Mouse (Mus musculus): ENCODE data around the gene Aggf1. TPM values are rescaled to one million over a fixed set of nuclear protein-coding genes. Genes with fewer than 3 reads are reported as not detected.
"Not testable (repeated sequence)": the region's sequence is repeated elsewhere in the genome, so short reads cannot be mapped to it uniquely, and the experiment has no call there.

Gene Aggf1
- 10 to 100 TPM; 43.5 to 49.1 (median 46.5) TPM for total RNA-seq (2022)

GRCm38 (mm10) chr13:95374701-95375553 is at the start of gene Aggf1:
Gene Aggf1 (minus strand): TSS chr13:95375352.
- DNase-seq (ENCODE audit: low spot score in 2 of 2) = peak; percentile 87 to 92

GRCm38 (mm10) chr13:95424932-95425331 is 49.8 kb upstream of the Aggf1 start:
- peak in 1 of 2 experiments; percentile 19 for DNase-seq (ENCODE audit: low spot score in 2 of 2)

- peak in 1 of 2 experiments; percentile 30 for DNase-seq (ENCODE audit: low spot score in 2 of 2)
These were observed 44.1 kb upstream of the Aggf1 start for GRCm38 (mm10) chr13:95419204-95419749.

GRCm38 (mm10) chr13:95418575-95419203 is 43.5 kb upstream of the Aggf1 start:
- DNase-seq (ENCODE audit: low spot score in 2 of 2) = no peak

- no peak for DNase-seq (ENCODE audit: low spot score in 2 of 2)
These were observed 37.1 kb upstream of the Aggf1 start for GRCm38 (mm10) chr13:95412257-95412656.

- DNase-seq (ENCODE audit: low spot score in 2 of 2) = peak in 1 of 2 experiments; percentile 12
These were observed 18.1 kb upstream of the Aggf1 start for GRCm38 (mm10) chr13:95393242-95393641.

GRCm38 (mm10) chr13:95389866-95390865 is 15.0 kb upstream of the Aggf1 start:
- peak; percentile 51 to 81 for DNase-seq (ENCODE audit: low spot score in 2 of 2)

GRCm38 (mm10) chr13:95388226-95388625 is 13.1 kb upstream of the Aggf1 start:
- DNase-seq (ENCODE audit: low spot score in 2 of 2) = no peak

GRCm38 (mm10) chr13:95382418-95382817 is 7.3 kb upstream of the Aggf1 start:
- DNase-seq (ENCODE audit: low spot score in 2 of 2) = no peak

- DNase-seq (ENCODE audit: low spot score in 2 of 2) = no peak
These were observed 3.5 kb upstream of the Aggf1 start for GRCm38 (mm10) chr13:95378696-95379095.

- not testable (repeated sequence) for DNase-seq (ENCODE audit: low spot score in 2 of 2)
These were observed 1.6 kb upstream of the Aggf1 start for GRCm38 (mm10) chr13:95376689-95377289.

GRCm38 (mm10) chr13:95375554-95375914 is 382 bp upstream of the Aggf1 start:
- DNase-seq (ENCODE audit: low spot score in 2 of 2) = no peak

- DNase-seq (ENCODE audit: low spot score in 2 of 2) = no peak
These were observed 8.8 kb downstream of the Aggf1 start for GRCm38 (mm10) chr13:95366356-95366755.

GRCm38 (mm10) chr13:95363440-95363839 is 11.7 kb downstream of the Aggf1 start:
- no peak for DNase-seq (ENCODE audit: low spot score in 2 of 2)

GRCm38 (mm10) chr13:95358223-95358622 is 16.9 kb downstream of the Aggf1 start:
- DNase-seq (ENCODE audit: low spot score in 2 of 2) = no peak

GRCm38 (mm10) chr13:95348476-95348875 is 26.7 kb downstream of the Aggf1 start:
- no peak for DNase-seq (ENCODE audit: low spot score in 2 of 2)

- DNase-seq (ENCODE audit: low spot score in 2 of 2) = peak; percentile 56 to 79
These were observed 28.0 kb downstream of the Aggf1 start for GRCm38 (mm10) chr13:95347018-95347696.

- DNase-seq (ENCODE audit: low spot score in 2 of 2) = no peak
These were observed 29.3 kb downstream of the Aggf1 start for GRCm38 (mm10) chr13:95345869-95346268.

- DNase-seq (ENCODE audit: low spot score in 2 of 2) = no peak
These were observed 31.7 kb downstream of the Aggf1 start for GRCm38 (mm10) chr13:95343470-95343869.

- no peak for DNase-seq (ENCODE audit: low spot score in 2 of 2)
These were observed 39.0 kb downstream of the Aggf1 start for GRCm38 (mm10) chr13:95336122-95336677.

Measured in layer of hippocampus, adult 8-10 months (tissue).